Mouse (Mus musculus) kidney, adult 2 months (tissue): ENCODE measurements at regions not wholly inside any gene's neighbourhood (a gene's known extent, or its start where the extent isn't known, plus 50 kb on each side); places are given as distances from the start of the nearest gene placed in this dataset.

Experiments used
- CTCF ChIP-seq: fragments of 200-500 bp; conservative IDR thresholded peaks from 2 replicates; pipeline ENCODE4 v1.5.1; 2011; ENCODE audit warnings: low read depth, mild to moderate bottlenecking, control low read depth, low read length, moderate library complexity, mixed read lengths; ENCODE audit not compliant: insufficient read depth, insufficient read length
- POLR2A ChIP-seq: fragments of 200-500 bp; IDR thresholded peaks from one replicate; pipeline ENCODE4 v1.6.1; 2011; ENCODE audit warnings: low read depth, low read length, control low read depth

- TF ChIP-seq CTCF (no peak), POLR2A (no peak)
These were observed 467.0 kb downstream of the Gm826 start for GRCm38 (mm10) chr2:159866981-159867380.
